Mouse (Mus musculus): ENCODE results near the gene Dcxr. TPM values are rescaled to one million over a fixed set of nuclear protein-coding genes. Genes with fewer than 3 reads are reported as not detected.
A peak's percentile ranks its signal among the peaks of the same experiment; 100 is the strongest.

Gene Dcxr
- total and polyA plus RNA-seq, 3 experiments, result 12.2 to 14.1 TPM; not detected in 1

DNA sequence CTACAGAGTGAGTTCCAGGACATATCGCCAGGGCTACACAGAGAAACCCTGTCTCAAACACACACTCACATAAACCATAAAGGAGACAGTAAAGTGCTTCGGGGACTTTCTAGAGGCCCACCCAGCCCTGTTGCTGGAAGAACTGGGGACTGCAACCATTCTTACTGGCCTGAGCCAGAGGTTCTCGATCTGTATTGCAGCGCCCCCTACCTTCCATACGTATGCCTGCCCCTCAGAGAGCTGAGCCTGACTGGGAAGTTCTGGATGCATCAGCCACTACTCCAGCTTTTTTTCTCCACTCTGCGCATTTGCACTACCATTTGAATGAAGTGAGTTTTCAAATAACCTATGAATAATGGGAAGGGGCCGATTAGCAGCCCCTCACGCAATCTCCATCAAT lies 22.3 kb upstream of the Dcxr start:
- DNase-seq (ENCODE audit: low read depth, low spot score), result peak; percentile 66
- 0 out of 4 replicates have a peak, but pooled peaks cover 0 to 4% of the 10 kb centered on the region in 2 experiments for H3K27me3 ChIP-seq (ENCODE audit: control insufficient read depth in 1 of 2, insufficient read depth in 2 of 2, low read length in 2 of 2)
- no peak overlapping the region for H3K9ac ChIP-seq (ENCODE audit: control insufficient read depth, low read depth, low read length, poor library complexity, severe bottlenecking)

DNA sequence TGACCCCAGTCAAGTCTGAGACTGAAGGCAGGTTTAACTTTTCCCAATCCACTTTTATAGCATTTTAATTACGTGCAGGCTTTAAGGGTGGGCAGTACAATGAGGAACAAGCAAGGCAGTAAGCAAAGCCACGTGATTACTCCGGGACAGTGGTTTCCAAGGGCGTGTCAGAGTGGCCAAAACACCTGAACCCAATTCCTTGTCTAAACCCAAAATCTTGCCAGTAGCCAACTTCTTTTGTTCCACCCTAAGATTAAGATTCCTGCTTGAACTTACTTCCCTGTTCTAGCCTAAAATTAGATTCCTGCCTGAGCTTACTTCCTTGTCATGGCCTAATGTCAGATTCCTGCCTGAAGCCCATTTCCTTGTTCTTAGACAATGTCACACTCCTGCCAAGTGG lies 20.9 kb upstream of the Dcxr start:
- peak; percentile 40; the same call in 1 of the 2 replicates for TF ChIP-seq SIN3A (IDR thresholded peaks at IDR 0.05; ENCODE audit: low read length)
- peak; percentile 55; the same call in 1 of the 2 replicates for TF ChIP-seq MAX (IDR thresholded peaks at IDR 0.05; ENCODE audit: low read length)
- 0 out of 2 replicates have a peak, but pooled peaks have one; percentile 8 for TF ChIP-seq RCOR1 (IDR thresholded peaks at IDR 0.05; ENCODE audit: low read depth, low read length)
- peak; percentile 60 for TF ChIP-seq USF1 (IDR thresholded peaks at IDR 0.05; ENCODE audit: low read depth, low read length)
- TF ChIP-seq POLR2A (IDR thresholded peaks at IDR 0.05; ENCODE audit: control insufficient read depth in 1 of 2, insufficient read depth in 1 of 2, low read depth in 1 of 2, low read length in 2 of 2, poor library complexity in 1 of 2), result no peak
- DNase-seq (ENCODE audit: low read depth, low spot score), result no peak
- Histone ChIP-seq H3K79me2 (ENCODE audit: control insufficient read depth, insufficient read depth, low read length, poor library complexity) (no peaks in the 10 kb centered on the region), H3K9me3 (replicated peaks; ENCODE audit: insufficient read depth, low read length) (no peaks in the 10 kb centered on the region), H3K36me3 (ENCODE audit: control insufficient read depth in 1 of 2, insufficient read depth in 2 of 2, low read length in 2 of 2) (no peaks in the 10 kb centered on the region), H3K4me3 (ENCODE audit: control insufficient read depth in 1 of 2, insufficient read depth in 1 of 2, low read depth in 2 of 2, low read length in 2 of 2) (no peak overlapping the region), H3K9ac (ENCODE audit: control insufficient read depth, low read depth, low read length, poor library complexity, severe bottlenecking) (no peak overlapping the region), H3K27me3 (ENCODE audit: control insufficient read depth in 1 of 2, insufficient read depth in 2 of 2, low read length in 2 of 2) (0 out of 4 replicates have a peak, but pooled peaks cover 0 to 4% of the 10 kb centered on the region in 2 experiments), H3K4me1 (ENCODE audit: control insufficient read depth in 1 of 2, insufficient read depth in 2 of 2, low read length in 2 of 2) (no peaks in the 10 kb centered on the region; a peak in 2 of 4 replicates), H3K27ac (ENCODE audit: control insufficient read depth, low read depth, low read length) (no peak overlapping the region)

More for the DNA sequence above, 22.3 kb upstream of the Dcxr start:
- Histone ChIP-seq H3K4me3 (ENCODE audit: control insufficient read depth in 1 of 2, insufficient read depth in 1 of 2, low read depth in 2 of 2, low read length in 2 of 2) (no peak overlapping the region), H3K27ac (ENCODE audit: control insufficient read depth, low read depth, low read length) (no peak overlapping the region), H3K4me1 (ENCODE audit: control insufficient read depth in 1 of 2, insufficient read depth in 2 of 2, low read length in 2 of 2) (no peaks in the 10 kb centered on the region; a peak in 2 of 4 replicates), H3K36me3 (ENCODE audit: control insufficient read depth in 1 of 2, insufficient read depth in 2 of 2, low read length in 2 of 2) (no peaks in the 10 kb centered on the region), H3K79me2 (ENCODE audit: control insufficient read depth, insufficient read depth, low read length, poor library complexity) (no peaks in the 10 kb centered on the region), H3K9me3 (replicated peaks; ENCODE audit: insufficient read depth, low read length) (no peaks in the 10 kb centered on the region)
- TF ChIP-seq ZC3H11A (IDR thresholded peaks at IDR 0.05; ENCODE audit: low read depth, low read length) (peak; percentile 29; the same call in 1 of the 2 replicates), EP300 (IDR thresholded peaks at IDR 0.05; ENCODE audit: low read depth in 1 of 2, low read length in 2 of 2) (no peak), CTCF (IDR thresholded peaks at IDR 0.05 in 2 of 3, conservative IDR thresholded peaks at IDR 0.05 in 1 of 3; ENCODE audit: control insufficient read depth in 1 of 3, insufficient read depth in 1 of 3, low read depth in 2 of 3, low read length in 3 of 3, poor library complexity in 1 of 3, severe bottlenecking in 1 of 3) (peak; percentile 49 to 75 (median 67)), RAD21 (IDR thresholded peaks at IDR 0.05; ENCODE audit: low read depth, low read length) (peak; percentile 64), SMC3 (IDR thresholded peaks at IDR 0.05; ENCODE audit: low read depth, low read length) (peak; percentile 57)

DNA sequence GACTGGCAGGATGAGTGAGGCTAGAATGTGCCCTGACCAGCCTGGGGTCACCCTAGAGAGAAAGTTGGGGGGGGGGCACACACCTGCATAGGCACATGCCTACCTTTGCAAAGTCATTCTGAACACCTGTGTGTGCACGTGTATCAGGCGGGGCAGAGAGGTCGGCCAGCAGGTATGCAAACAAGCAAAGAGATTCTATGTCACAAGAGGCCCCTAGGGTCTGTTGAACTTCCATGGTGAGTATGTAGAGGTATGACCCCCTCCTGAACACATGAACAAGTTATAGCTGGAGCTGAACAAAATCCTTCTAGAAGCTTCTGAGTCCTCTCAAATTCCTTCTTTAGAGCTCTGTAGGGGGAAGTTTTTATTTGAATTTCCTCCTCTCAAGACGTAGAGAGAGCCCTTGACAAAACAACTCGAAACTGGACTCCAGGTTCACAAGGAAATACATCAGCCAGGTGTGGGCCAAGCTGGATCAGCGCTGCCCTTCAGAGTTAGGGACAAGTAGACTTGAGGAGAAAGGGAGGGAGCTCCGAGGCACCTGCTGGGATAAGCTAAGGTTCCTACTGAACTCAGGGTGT lies 17.1 kb upstream of the Dcxr start:
- TF ChIP-seq TAL1 (IDR thresholded peaks at IDR 0.05; ENCODE audit: low read length), result no peak
- TF ChIP-seq POLR2AphosphoS2 (IDR thresholded peaks at IDR 0.05; ENCODE audit: low read length), result no peak
- TF ChIP-seq SIN3A (IDR thresholded peaks at IDR 0.05; ENCODE audit: low read length), result no peak
- TF ChIP-seq ETS1 (IDR thresholded peaks at IDR 0.05; ENCODE audit: low read depth, low read length), result no peak
- no peak for TF ChIP-seq BHLHE40 (IDR thresholded peaks at IDR 0.05; ENCODE audit: borderline replicate concordance, low read depth, low read length)
- no peak for TF ChIP-seq USF2 (IDR thresholded peaks at IDR 0.05; ENCODE audit: borderline replicate concordance in 1 of 2, insufficient read depth in 1 of 2, low read depth in 1 of 2, low read length in 2 of 2)
- TF ChIP-seq ZNF384 (IDR thresholded peaks at IDR 0.05; ENCODE audit: low read depth, low read length), result no peak
- no peak for TF ChIP-seq POLR2AphosphoS5 (IDR thresholded peaks at IDR 0.05; ENCODE audit: borderline replicate concordance, low read depth, low read length)
- TF ChIP-seq MXI1 (IDR thresholded peaks at IDR 0.05; ENCODE audit: low read depth, low read length), result no peak
- no peak for TF ChIP-seq HCFC1 (IDR thresholded peaks at IDR 0.05; ENCODE audit: low read depth, low read length)
- TF ChIP-seq CTCF (IDR thresholded peaks at IDR 0.05 in 2 of 3, conservative IDR thresholded peaks at IDR 0.05 in 1 of 3; ENCODE audit: control insufficient read depth in 1 of 3, insufficient read depth in 1 of 3, low read depth in 2 of 3, low read length in 3 of 3, poor library complexity in 1 of 3, severe bottlenecking in 1 of 3), result no peak
- TF ChIP-seq ZMIZ1 (IDR thresholded peaks at IDR 0.05; ENCODE audit: low read depth, low read length), result no peak
- TF ChIP-seq CHD2 (IDR thresholded peaks at IDR 0.05; ENCODE audit: low read length), result no peak
- TF ChIP-seq CHD1 (IDR thresholded peaks at IDR 0.05; ENCODE audit: low read depth, low read length), result no peak
- no peak for TF ChIP-seq TBP (IDR thresholded peaks at IDR 0.05; ENCODE audit: low read depth, low read length)
- TF ChIP-seq UBTF (IDR thresholded peaks at IDR 0.05; ENCODE audit: borderline replicate concordance, insufficient read depth, low read depth, low read length), result no peak
- no peak for TF ChIP-seq MYC (IDR thresholded peaks at IDR 0.05; ENCODE audit: low read depth, low read length)
- Histone ChIP-seq H3K4me3 (ENCODE audit: control insufficient read depth in 1 of 2, insufficient read depth in 1 of 2, low read depth in 2 of 2, low read length in 2 of 2) (no peak overlapping the region), H3K79me2 (ENCODE audit: control insufficient read depth, insufficient read depth, low read length, poor library complexity) (no peaks in the 10 kb centered on the region), H3K36me3 (ENCODE audit: control insufficient read depth in 1 of 2, insufficient read depth in 2 of 2, low read length in 2 of 2) (no peaks in the 10 kb centered on the region), H3K4me1 (ENCODE audit: control insufficient read depth in 1 of 2, insufficient read depth in 2 of 2, low read length in 2 of 2) (no peaks in the 10 kb centered on the region; a peak in 2 of 4 replicates), H3K9ac (ENCODE audit: control insufficient read depth, low read depth, low read length, poor library complexity, severe bottlenecking) (no peak overlapping the region), H3K27me3 (ENCODE audit: control insufficient read depth in 1 of 2, insufficient read depth in 2 of 2, low read length in 2 of 2) (peaks cover 0 to 3% of the 10 kb centered on the region in 2 experiments; a peak in 3 of 4 replicates), H3K27ac (ENCODE audit: control insufficient read depth, low read depth, low read length) (no peak overlapping the region), H3K9me3 (replicated peaks; ENCODE audit: insufficient read depth, low read length) (no peaks in the 10 kb centered on the region)
- DNase-seq (ENCODE audit: low read depth, low spot score), result no peak

Data from MEL (cell line).